Mouse (Mus musculus) liver, postnatal 0 days (tissue): Measurements from ENCODE around the gene St8sia2.

Source experiments
- CTCF ChIP-seq: sonication (generic); IDR thresholded peaks from 2 replicates; pipeline ENCODE4 v1.5.1; 2016; ENCODE audit warnings: antibody characterized with exemption, low read depth
- EP300 ChIP-seq: IDR thresholded peaks from 2 replicates; pipeline ENCODE4 v1.6.1; 2016; ENCODE audit warnings: antibody characterized with exemption, low read depth, mild to moderate bottlenecking

GRCm38 (mm10) chr7:73935703-73936102 lies 77.8 kb downstream of the St8sia2 start:
- TF ChIP-seq CTCF (no peak), EP300 (no peak)
